Mouse (Mus musculus): ENCODE measurements around the gene Tbxa2r.

The Tbxa2r gene

GRCm38 (mm10) chr10:81346453-81347067 is 18.0 kb downstream of the Tbxa2r start:
- no peak for DNase-seq

DNA sequence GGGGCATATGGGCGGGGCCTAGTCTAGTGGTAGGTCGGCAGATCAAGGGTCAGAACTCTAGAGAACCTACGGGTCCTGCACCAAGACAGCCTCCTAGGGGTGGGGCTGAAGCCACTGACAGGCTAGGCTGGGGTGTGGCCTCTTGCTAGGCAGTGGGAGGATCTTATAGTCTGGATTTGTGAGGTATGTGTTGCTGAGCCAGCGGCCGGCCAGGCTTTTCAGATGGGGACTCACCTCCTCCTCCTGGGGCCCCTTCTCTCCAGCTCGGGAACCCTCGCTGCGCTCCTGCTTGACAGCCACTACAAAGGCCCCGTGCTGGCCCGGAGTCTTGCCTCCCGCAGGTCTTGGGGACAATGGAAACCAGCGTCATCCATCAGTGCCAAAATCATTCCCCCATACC is 20.6 kb downstream of the Tbxa2r start:
- no peak for DNase-seq

DNA sequence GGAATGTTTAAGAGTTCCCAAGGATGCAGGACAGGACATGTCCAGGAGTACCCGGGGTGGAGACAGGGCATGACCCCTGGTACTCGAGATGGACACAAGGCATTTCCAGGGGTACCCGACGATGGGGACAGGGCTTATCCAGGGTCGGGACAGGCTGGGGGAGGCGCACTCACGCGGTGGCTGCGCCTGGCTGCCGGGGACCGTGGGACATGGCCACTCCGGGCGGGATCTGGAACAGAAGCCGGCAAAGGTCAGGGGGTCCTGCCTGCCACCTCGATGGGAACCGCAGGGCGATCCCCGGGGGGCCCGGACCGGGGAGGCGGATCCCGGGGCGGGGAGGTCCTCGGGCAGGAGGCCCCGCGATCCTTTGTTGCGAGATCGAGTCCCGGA is 21.4 kb downstream of the Tbxa2r start:
- DNase-seq = no peak

DNA sequence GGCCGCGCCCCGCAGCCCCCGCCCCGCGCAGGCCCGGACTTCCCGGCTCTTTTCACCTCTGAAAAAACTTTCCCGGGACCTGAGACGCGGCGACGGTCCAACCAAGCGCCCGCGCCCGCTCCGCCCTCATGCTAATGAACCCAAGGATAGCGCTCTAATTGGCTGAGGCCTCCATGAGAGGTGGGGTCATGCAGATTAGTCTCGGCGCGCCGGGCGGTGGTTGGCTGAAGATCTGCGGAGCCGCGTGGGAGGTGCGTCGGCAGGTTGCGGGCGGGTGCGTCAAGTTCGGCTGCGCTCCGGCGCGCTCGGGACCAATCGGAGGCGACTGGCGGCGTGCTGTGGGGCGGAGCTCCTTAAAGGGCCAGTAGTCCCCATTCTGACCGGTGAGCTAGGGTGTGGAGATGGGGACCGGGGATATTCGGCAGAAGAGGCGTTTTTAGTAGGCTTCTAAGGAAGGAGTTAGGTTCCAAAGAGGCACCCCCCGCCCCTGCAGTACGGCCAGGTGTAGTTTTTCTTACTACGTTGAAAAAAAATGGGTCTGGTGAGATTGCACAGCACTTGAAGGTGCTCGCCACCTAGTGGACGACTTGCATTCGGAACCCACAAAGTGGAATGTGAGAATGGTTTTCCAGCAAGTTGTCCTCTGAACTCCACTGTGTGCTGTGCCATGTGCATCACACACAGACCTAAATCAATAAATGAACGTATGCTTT is 22.0 kb downstream of the Tbxa2r start, which contains the start of gene Hmg20b:
TSS of gene Hmg20b (minus strand) at position 130 of the 713 bp plus-strand sequence.
- peak; percentile 99 for DNase-seq

DNA sequence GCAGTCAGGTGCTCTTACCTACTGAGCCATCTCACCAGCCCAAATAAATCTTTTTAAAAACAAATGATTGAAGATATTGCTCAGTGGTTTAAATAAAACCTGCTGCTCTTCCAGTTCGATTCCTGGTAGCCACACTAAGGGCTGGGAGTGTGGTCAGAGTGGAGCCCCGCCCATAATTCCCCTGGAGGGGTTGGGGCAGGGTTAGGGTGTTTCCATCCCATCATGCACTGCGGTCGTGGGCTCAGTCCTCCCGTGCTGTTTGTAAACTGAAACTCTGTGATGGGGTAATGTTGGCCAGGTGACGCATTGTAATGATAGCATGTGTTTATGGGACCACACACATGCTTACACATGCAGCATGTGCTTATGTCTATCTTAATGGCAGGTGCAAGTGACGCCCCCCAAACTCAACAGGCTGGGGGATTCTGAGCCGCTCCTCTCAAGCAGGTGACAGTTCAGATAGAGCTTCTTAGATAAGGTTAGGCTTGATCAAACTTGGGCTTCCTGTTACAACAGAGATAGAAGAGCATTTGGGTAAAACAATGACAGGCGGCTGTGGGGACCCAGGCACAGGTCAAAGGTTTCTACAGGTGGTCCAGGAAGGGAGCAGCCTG is 23.3 kb downstream of the Tbxa2r start:
- no peak for DNase-seq

GRCm38 (mm10) chr10:81354738-81355477 is 26.4 kb downstream of the Tbxa2r start:
- no peak for DNase-seq

- no peak for DNase-seq
Measured at GRCm38 (mm10) chr10:81355533-81355932, 27.0 kb downstream of the Tbxa2r start.

DNA sequence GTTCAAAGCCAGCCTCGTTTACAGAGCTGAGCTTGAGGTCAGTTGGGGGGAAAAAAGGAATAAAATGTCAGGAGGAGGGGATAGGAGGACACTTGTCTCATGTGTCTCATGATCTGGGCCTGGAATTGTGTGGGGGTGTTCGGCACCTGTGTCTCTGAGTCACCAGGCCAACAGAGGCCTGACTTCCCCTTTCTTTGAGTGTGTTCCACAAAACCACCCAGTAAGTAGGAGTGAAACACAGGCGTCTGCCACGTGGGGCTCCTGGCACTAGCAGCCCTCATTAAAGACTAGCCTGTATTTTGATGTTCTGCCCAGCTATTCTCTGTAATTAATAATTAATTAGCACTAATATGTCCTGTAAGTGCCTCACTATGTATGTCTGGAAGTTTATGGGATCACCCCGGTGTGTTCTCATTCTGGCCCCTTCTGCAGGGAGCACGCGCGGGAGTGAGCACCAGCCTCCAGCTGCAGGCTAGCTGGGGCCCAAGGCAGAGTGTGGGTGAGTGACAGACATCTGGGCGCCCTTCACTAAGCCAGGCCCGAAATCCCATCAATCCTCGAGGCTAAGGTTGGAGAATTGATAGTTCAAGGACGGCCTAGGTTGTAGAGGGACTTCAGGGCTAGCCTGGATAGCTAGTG is 27.9 kb downstream of the Tbxa2r start:
- DNase-seq = peak; percentile 83

DNA sequence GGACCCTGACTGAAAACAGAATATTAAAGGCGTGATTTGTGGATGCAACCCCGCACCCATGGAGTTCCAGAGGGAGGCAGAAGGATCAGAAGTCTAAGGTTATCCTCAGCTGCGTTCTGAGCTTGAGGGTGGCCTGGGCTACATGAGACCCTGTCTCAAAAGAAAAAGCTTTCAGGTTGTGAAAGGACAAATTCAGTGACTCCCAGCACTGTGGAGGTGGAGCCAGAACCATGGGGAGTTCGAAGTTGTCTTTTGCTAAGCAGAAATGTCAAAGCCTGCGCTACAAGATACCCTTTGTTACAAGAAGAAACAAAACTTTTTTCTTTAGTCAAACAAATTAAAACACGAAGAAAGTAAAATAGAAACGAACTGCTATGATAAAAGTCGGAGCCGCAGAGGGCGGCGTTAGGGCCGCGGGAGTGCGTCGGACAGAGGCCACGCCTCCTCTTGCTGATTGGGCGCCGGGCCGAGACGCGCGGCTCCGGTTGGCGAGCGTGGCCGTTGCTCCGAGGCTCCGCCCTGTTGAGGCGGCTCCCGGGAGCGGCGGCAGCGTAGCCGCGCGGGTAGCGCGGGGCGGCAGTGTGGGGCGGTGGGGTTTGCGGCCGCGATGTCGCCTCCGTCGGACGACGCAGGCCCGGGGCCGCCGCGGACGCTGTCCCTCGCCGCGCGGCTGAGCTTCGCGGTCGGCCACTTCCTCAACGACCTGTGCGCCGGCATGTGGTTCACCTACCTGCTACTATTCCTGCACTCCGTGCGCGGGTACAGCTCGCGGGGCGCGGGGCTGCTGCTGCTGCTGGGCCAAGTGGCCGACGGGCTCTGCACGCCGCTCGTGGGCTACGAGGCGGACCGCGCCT is 28.7 kb downstream of the Tbxa2r start, which contains the start of gene Mfsd12:
TSS of gene Mfsd12 (plus strand) at position 501 of the 854 bp plus-strand sequence.
- peak; percentile 90 for DNase-seq

- DNase-seq = no peak
Measured at GRCm38 (mm10) chr10:81358209-81358608, 29.7 kb downstream of the Tbxa2r start.

DNA sequence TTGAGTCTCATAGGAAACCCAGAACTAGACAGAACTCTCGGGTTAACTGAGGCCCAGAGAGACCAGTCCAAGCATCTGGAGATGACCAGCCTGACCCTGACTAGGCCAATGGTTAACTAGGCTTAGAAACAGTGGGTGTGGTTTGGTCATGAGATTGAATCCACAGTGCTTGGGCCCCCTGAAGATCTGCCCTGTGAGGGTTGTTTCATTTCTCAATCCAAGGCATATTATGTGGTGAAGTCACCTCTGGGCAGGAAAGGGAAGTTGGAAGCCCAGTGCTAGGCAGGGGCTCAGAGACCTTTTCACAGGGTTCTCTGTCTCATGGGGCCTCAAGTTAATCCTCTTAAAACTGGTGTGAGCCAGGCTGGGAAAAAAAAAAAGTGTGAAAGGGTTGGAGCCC is 30.3 kb downstream of the Tbxa2r start:
- DNase-seq = no peak

DNA sequence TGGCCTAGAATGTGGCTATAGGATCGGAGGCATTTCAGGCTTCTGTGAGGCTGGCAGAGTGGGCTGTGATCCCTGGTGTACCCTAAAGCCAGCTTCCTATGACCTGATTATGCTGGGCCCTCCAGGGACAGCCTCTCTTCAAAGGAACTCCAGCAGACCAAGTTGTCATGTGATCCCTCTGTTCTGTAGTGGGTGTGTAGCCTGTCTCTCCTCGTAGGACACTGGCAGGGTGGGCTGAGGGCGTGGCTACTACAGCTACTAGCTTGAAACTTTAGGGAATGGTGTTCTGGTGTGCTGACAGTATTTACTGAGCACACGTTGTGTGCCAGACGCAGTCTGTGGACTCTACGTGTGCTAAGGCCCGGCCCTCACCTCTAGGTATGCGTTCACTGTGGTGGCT is 32.2 kb downstream of the Tbxa2r start:
- DNase-seq = no peak

DNA sequence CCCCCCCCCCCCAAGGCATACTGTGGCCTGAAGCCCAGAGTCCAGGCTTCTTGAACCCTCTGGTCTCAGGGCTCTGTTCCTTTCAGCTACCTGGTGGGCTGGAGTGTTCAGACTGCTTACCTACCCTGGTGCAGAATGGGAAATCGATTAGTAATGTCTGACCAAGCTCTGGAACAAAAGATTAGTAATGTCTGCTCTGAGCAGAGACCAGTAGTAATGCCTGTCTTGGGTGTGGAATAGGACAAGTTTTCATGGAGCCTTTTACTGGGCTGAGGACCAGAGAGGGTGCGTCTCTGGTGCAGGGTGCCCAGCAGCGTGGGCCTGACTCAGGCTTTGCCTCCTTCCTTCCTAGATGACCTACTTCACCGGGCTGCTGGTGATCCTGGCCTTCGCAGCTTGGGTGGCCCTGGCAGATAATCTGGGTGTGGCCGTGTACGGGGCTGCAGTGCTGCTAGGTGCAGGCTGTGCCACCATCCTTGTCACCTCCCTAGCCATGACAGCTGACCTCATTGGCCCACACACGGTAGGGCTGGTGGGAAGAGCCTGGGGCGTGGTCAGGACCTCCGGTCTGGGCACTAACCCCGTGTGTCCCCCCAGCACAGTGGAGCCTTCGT is 33.9 kb downstream of the Tbxa2r start:
- DNase-seq = no peak

- no peak for DNase-seq
Measured at GRCm38 (mm10) chr10:81363436-81364346, 35.2 kb downstream of the Tbxa2r start.

GRCm38 (mm10) chr10:81364666-81365065 is 36.1 kb downstream of the Tbxa2r start:
- DNase-seq = no peak

- peak; percentile 67 for DNase-seq
Measured at GRCm38 (mm10) chr10:81365073-81365472, 36.5 kb downstream of the Tbxa2r start.

DNA sequence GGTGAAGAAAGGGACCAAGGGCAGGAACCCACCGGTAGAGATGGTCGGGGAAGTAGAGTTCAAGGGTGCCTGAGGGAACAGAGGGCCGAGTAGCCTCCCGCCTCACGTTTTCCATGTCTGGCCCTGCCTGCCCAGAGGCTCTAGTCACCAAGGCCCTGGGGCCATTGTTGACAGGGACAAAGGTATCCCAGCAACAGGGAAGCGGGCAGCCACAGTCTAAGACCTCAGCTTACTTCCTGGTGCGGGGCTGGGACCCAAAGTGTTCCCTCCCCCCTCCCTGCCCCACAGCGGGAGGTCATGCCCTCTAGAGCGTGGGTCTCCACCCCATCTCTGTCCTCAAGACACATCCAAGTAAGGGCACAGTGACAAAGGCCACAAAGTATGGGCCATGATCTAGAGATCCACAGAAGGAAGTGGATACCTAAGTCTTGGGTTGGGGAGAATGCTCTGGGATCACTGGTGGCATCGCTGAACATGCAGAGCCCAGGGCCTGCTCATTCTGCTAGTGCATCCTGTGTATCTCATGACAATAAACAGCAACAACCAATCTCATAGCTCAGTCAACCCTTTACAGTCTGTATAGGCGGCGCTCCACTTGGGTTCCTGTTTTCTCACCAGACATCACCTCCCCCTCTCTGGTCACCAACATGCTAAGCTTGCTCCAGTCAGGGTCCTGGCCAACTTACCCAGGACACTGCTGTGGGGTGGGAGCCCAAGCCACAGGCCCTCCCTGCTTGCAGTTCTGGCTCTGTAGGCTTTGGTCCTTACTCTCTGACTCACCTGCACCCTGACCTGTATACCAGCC is 37.3 kb downstream of the Tbxa2r start, which contains the start of gene 4930404N11Rik:
TSS of gene 4930404N11Rik (minus strand) at position 145 of the 805 bp plus-strand sequence.
- no peak for DNase-seq

- DNase-seq = no peak
Measured at GRCm38 (mm10) chr10:81366477-81367206, 38.1 kb downstream of the Tbxa2r start.

DNA sequence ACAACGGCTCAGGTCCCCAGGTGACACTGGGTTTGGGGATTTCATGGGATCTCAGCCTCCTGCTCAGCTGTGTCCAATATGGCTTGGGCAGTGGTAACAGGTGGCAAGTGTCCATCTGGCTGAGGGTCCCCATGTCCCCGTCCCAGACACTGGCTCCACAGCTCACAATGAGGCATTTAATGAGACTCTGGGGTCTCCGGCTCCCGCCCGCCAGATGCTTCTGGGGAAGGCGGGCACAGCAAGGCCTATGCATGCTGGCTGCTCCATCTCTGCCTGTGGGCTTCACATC is 38.6 kb downstream of the Tbxa2r start:
- no peak for DNase-seq
